Mouse (Mus musculus) lung, embryonic 14.5 days (tissue): ENCODE results near the gene Tmem205. TPM values are rescaled to one million over a fixed set of nuclear protein-coding genes. Genes with fewer than 3 reads are reported as not detected.

Source experiments
- ATAC-seq: fragments of 200-750 bp; cut with Nextera tagmentation; 2 replicates; pipeline ENCODE4 v1.8.0; 2017; ENCODE audit warnings: mild to moderate bottlenecking, moderate TSS enrichment, moderate library complexity; ENCODE audit not compliant: insufficient read depth
- DNase-seq: peaks from one replicate; pipeline ENCODE4 v3.0.0-alpha.2; 2015
- H3K27ac ChIP-seq: fragments of 300-500 bp; sonication (generic); 2 replicates; pipeline ENCODE4 v1.5.1; 2014; ENCODE audit warnings: low read depth, mild to moderate bottlenecking, moderate library complexity
- H3K27me3 ChIP-seq: fragments of 300-500 bp; sonication (generic); 2 replicates; pipeline ENCODE4 v1.6.1; 2014; ENCODE audit warnings: low read length, control low read depth; ENCODE audit not compliant: insufficient read depth
- H3K36me3 ChIP-seq: fragments of 300-500 bp; sonication (generic); 2 replicates; pipeline ENCODE4 v1.6.1; 2014; ENCODE audit warnings: control low read depth; ENCODE audit not compliant: insufficient read depth
- H3K4me1 ChIP-seq: fragments of 300-500 bp; sonication (generic); 2 replicates; pipeline ENCODE4 v1.6.1; 2014; ENCODE audit warnings: antibody characterized with exemption, control low read depth; ENCODE audit not compliant: insufficient read depth
- H3K4me2 ChIP-seq: fragments of 300-500 bp; sonication (generic); 2 replicates; pipeline ENCODE4 v1.6.1; 2014; ENCODE audit warnings: mild to moderate bottlenecking
- H3K4me3 ChIP-seq: fragments of 300-500 bp; sonication (generic); 2 replicates; pipeline ENCODE4 v1.5.1; 2014; ENCODE audit warnings: low read depth, low read length
- H3K9ac ChIP-seq: fragments of 300-500 bp; sonication (generic); 2 replicates; pipeline ENCODE4 v1.6.1; 2014
- H3K9me3 ChIP-seq: fragments of 300-500 bp; sonication (generic); 2 replicates; pipeline ENCODE4 v1.6.1; 2016; ENCODE audit warnings: low read depth, low read length, control low read depth
- CTCF ChIP-seq: IDR thresholded peaks from 2 replicates; pipeline ENCODE4 v1.5.1; 2016; ENCODE audit warnings: antibody characterized with exemption, low read depth
- WGBS: fragments of 180-500 bp; shearing (Covaris S2); extraction: QIAGEN DNeasy Blood & Tissue Kit; methylation state at CpG from one replicate; pipeline ENCODE4 v1.1.7; 2014; 5-methylcytosine and 5-hydroxymethylcytosine counted together
- polyA plus RNA-seq: library from polyadenylated mRNA; unstranded; fragments of >200 nt; fragmentation: Nextera tagmentation; extraction: Ambion mirVana; gene quantifications from 2 replicates; pipeline ENCODE4 v1.2.1, GENCODE M21; 2014

Gene Tmem205
- polyA plus RNA-seq, result 39.5 and 40.1 TPM in 2 replicates

GRCm38 (mm10) chr9:21927208-21927753 lies at the start of gene Tmem205, which contains the start of gene Ccdc159:
Gene Tmem205 (minus strand): TSS chr9:21927556.
Gene Ccdc159 (plus strand): TSS chr9:21927471.
- peak; percentile 97 for ATAC-seq
- H3K9me3 ChIP-seq, result no peaks in the 10 kb centered on the region
- no peaks in the 10 kb centered on the region for H3K36me3 ChIP-seq
- WGBS, result under 1% methylated on average over 28 of the region's 28 CpGs
- peaks cover 10% of the 10 kb centered on the region; the same call in 1 of the 2 replicates for H3K4me1 ChIP-seq
- peak within 1 kb of the TSS; percentile 55; the same call in 1 of the 2 replicates for H3K27ac ChIP-seq
- H3K27me3 ChIP-seq, result no peaks in the 10 kb centered on the region
- DNase-seq, result peak; percentile 98
- peak within 1 kb of the TSS; percentile 58 for H3K9ac ChIP-seq
- TF ChIP-seq CTCF, result no peak
- peak within 1 kb of the TSS; percentile 66 for H3K4me2 ChIP-seq
- H3K4me3 ChIP-seq, result peak within 1 kb of the TSS; percentile 44

- 85% methylated on average over 10 of the region's 10 CpGs for WGBS
- Histone ChIP-seq H3K4me2 (no peak overlapping the region), H3K36me3 (no peaks in the 10 kb centered on the region)
Measured at GRCm38 (mm10) chr9:21976626-21977175, 49.3 kb upstream of the Tmem205 start.

GRCm38 (mm10) chr9:21969304-21969703 lies 41.9 kb upstream of the Tmem205 start:
- ATAC-seq, result no peak
- WGBS, result 80% methylated on average over 4 of the region's 4 CpGs
- no peaks in the 10 kb centered on the region for H3K4me1 ChIP-seq

More at GRCm38 (mm10) chr9:21976626-21977175, 49.3 kb upstream of the Tmem205 start:
- Histone ChIP-seq H3K9ac (no peak overlapping the region), H3K27ac (no peak overlapping the region), H3K4me3 (no peak overlapping the region), H3K4me1 (no peaks in the 10 kb centered on the region), H3K27me3 (no peaks in the 10 kb centered on the region), H3K9me3 (no peaks in the 10 kb centered on the region)
- no peak for TF ChIP-seq CTCF
- ATAC-seq, result no peak
- no peak for DNase-seq

GRCm38 (mm10) chr9:21968883-21969282 lies 41.5 kb upstream of the Tmem205 start:
- H3K9ac ChIP-seq, result no peak overlapping the region
- no peak overlapping the region for H3K4me2 ChIP-seq
- no peak for DNase-seq
- H3K4me3 ChIP-seq, result no peak overlapping the region
- H3K9me3 ChIP-seq, result no peaks in the 10 kb centered on the region
- no peak for ATAC-seq
- no peaks in the 10 kb centered on the region for H3K36me3 ChIP-seq
- no peaks in the 10 kb centered on the region for H3K4me1 ChIP-seq
- no peaks in the 10 kb centered on the region for H3K27me3 ChIP-seq
- no peak for TF ChIP-seq CTCF
- no peak overlapping the region for H3K27ac ChIP-seq
- 43% methylated on average over 6 of the region's 6 CpGs for WGBS

More at GRCm38 (mm10) chr9:21969304-21969703, 41.9 kb upstream of the Tmem205 start:
- Histone ChIP-seq H3K27me3 (no peaks in the 10 kb centered on the region), H3K9ac (no peak overlapping the region), H3K4me2 (no peak overlapping the region), H3K4me3 (no peak overlapping the region), H3K27ac (no peak overlapping the region), H3K36me3 (no peaks in the 10 kb centered on the region), H3K9me3 (no peaks in the 10 kb centered on the region)
- no peak for DNase-seq
- TF ChIP-seq CTCF, result no peak

GRCm38 (mm10) chr9:21963417-21963816 lies 36.1 kb upstream of the Tmem205 start, which contains the start of gene Epor:
Gene Epor (minus strand): TSS chr9:21963506.
- WGBS, result 11% methylated on average over 8 of the region's 8 CpGs
- peak; percentile 64 for DNase-seq
- H3K4me2 ChIP-seq, result peak within 1 kb of the TSS; percentile 77
- peaks cover 5% of the 10 kb centered on the region; the same call in 1 of the 2 replicates for H3K4me1 ChIP-seq
- H3K9me3 ChIP-seq, result no peaks in the 10 kb centered on the region
- no peak for TF ChIP-seq CTCF
- H3K27me3 ChIP-seq, result peaks cover 28% of the 10 kb centered on the region
- H3K9ac ChIP-seq, result peak within 1 kb of the TSS; percentile 46
- H3K4me3 ChIP-seq, result peak within 1 kb of the TSS; percentile 45
- peak within 1 kb of the TSS; percentile 58 for H3K27ac ChIP-seq
- H3K36me3 ChIP-seq, result no peaks in the 10 kb centered on the region
- peak; percentile 47 for ATAC-seq

- TF ChIP-seq CTCF, result peak; percentile 32; the same call in 1 of the 2 replicates
- H3K27ac ChIP-seq, result peak overlapping the region; percentile 58
- H3K4me3 ChIP-seq, result peak overlapping the region; percentile 45
- peaks cover 5% of the 10 kb centered on the region; the same call in 1 of the 2 replicates for H3K4me1 ChIP-seq
- ATAC-seq (peak; percentile 85), DNase-seq (peak; percentile 86)
- no peaks in the 10 kb centered on the region for H3K9me3 ChIP-seq
- peaks cover 28% of the 10 kb centered on the region for H3K27me3 ChIP-seq
- no peaks in the 10 kb centered on the region; the same call in 1 of the 2 replicates for H3K36me3 ChIP-seq
- WGBS, result 3% methylated on average over 34 of the region's 34 CpGs
- H3K4me2 ChIP-seq, result peak overlapping the region; percentile 77
- peak overlapping the region; percentile 46 for H3K9ac ChIP-seq
Measured at GRCm38 (mm10) chr9:21962416-21963059, 35.2 kb upstream of the Tmem205 start.

GRCm38 (mm10) chr9:21962010-21962409 lies 34.7 kb upstream of the Tmem205 start:
- H3K4me1 ChIP-seq, result peaks cover 5% of the 10 kb centered on the region; the same call in 1 of the 2 replicates
- no peaks in the 10 kb centered on the region; the same call in 1 of the 2 replicates for H3K36me3 ChIP-seq
- H3K4me3 ChIP-seq, result peak overlapping the region; percentile 45
- DNase-seq (no peak), ATAC-seq (peak; percentile 61)
- WGBS, result 2% methylated on average over 15 of the region's 15 CpGs
- H3K9me3 ChIP-seq, result no peaks in the 10 kb centered on the region
- H3K9ac ChIP-seq, result peak overlapping the region; percentile 46
- peak overlapping the region; percentile 77 for H3K4me2 ChIP-seq
- H3K27ac ChIP-seq, result no peak overlapping the region
- H3K27me3 ChIP-seq, result peaks cover 28% of the 10 kb centered on the region
- peak; percentile 31; the same call in 1 of the 2 replicates for TF ChIP-seq CTCF
